Mouse (Mus musculus) erythroblast, embryonic 14.5 days (primary cell): Measurements from ENCODE around the gene Wdr74. TPM values are rescaled to one million over a fixed set of nuclear protein-coding genes. Genes with fewer than 3 reads are reported as not detected.

Experiments used
- H3K27me3 ChIP-seq: 2 replicates; pipeline ENCODE4 v1.6.1; 2012; ENCODE audit warnings: inconsistent platforms; ENCODE audit not compliant: control insufficient read depth
- H3K36me3 ChIP-seq: 2 replicates; pipeline ENCODE4 v1.6.1; 2012; ENCODE audit warnings: mild to moderate bottlenecking, inconsistent platforms; ENCODE audit not compliant: control insufficient read depth
- H3K4me1 ChIP-seq: 2 replicates; pipeline ENCODE4 v1.6.1; 2012; ENCODE audit warnings: inconsistent platforms; ENCODE audit not compliant: control insufficient read depth
- H3K4me3 ChIP-seq: replicated peaks from 2 replicates; pipeline ENCODE3; 2012; ENCODE audit warnings: moderate library complexity, mild to moderate bottlenecking, inconsistent platforms
- H3K9me3 ChIP-seq: 2 replicates; pipeline ENCODE4 v1.6.1; 2012; ENCODE audit warnings: low read length, inconsistent platforms, mixed read lengths; ENCODE audit not compliant: control insufficient read depth
- GATA1 ChIP-seq: IDR thresholded peaks from 2 replicates; pipeline ENCODE4 v1.6.1; 2012; ENCODE audit warnings: low read length, inconsistent platforms, mixed read lengths
- TAL1 ChIP-seq: IDR thresholded peaks from 3 replicates; pipeline ENCODE4 v1.6.1; 2012; ENCODE audit warnings: low read length, inconsistent platforms, mixed read lengths
- polyA plus RNA-seq: library from polyadenylated mRNA; stranded (reverse); fragments of >175 nt; gene quantifications from 2 replicates; pipeline ENCODE4 v1.2.3, GENCODE M21; 2012

Wdr74 gene
- polyA plus RNA-seq, 1 experiment, result 1.7 TPM

- Histone ChIP-seq H3K27me3 (no peaks in the 10 kb centered on the region), H3K36me3 (peaks cover 73% of the 10 kb centered on the region), H3K4me3 (peak overlapping the region; percentile 91), H3K4me1 (peaks cover 55% of the 10 kb centered on the region), H3K9me3 (no peaks in the 10 kb centered on the region)
- no peak for TF ChIP-seq TAL1
- no peak for TF ChIP-seq GATA1
These were observed 39.4 kb downstream of the Wdr74 start for GRCm38 (mm10) chr19:8774951-8775421.

GRCm38 (mm10) chr19:8786008-8786781 is 50.6 kb downstream of the Wdr74 start, which contains the start of gene Taf6l:
Taf6l (minus strand) TSS chr19:8786417.
- peaks cover 26% of the 10 kb centered on the region for H3K4me1 ChIP-seq
- H3K27me3 ChIP-seq, result no peaks in the 10 kb centered on the region
- peak within 1 kb of the TSS; percentile 91 for H3K4me3 ChIP-seq
- H3K9me3 ChIP-seq, result no peaks in the 10 kb centered on the region
- no peak for TF ChIP-seq GATA1
- no peak for TF ChIP-seq TAL1
- peaks cover 39% of the 10 kb centered on the region for H3K36me3 ChIP-seq

GRCm38 (mm10) chr19:8788521-8788920 is 52.9 kb downstream of the Wdr74 start:
- no peak overlapping the region for H3K4me3 ChIP-seq
- peaks cover 6% of the 10 kb centered on the region for H3K9me3 ChIP-seq
- peaks cover 31% of the 10 kb centered on the region for H3K4me1 ChIP-seq
- no peaks in the 10 kb centered on the region for H3K27me3 ChIP-seq
- TF ChIP-seq GATA1, result no peak
- TF ChIP-seq TAL1, result peak; percentile 21; the same call in 1 of the 3 replicates
- H3K36me3 ChIP-seq, result peaks cover 34% of the 10 kb centered on the region

- Histone ChIP-seq H3K36me3 (peaks cover 34% of the 10 kb centered on the region), H3K4me1 (peaks cover 29% of the 10 kb centered on the region), H3K9me3 (peaks cover 6% of the 10 kb centered on the region), H3K27me3 (no peaks in the 10 kb centered on the region), H3K4me3 (no peak overlapping the region)
- TF ChIP-seq TAL1, result no peak
- no peak for TF ChIP-seq GATA1
These were observed 53.5 kb downstream of the Wdr74 start for GRCm38 (mm10) chr19:8789171-8789570.

- Histone ChIP-seq H3K36me3 (peaks cover 42% of the 10 kb centered on the region), H3K9me3 (peaks cover 6% of the 10 kb centered on the region), H3K4me1 (peaks cover 24% of the 10 kb centered on the region), H3K4me3 (no peak overlapping the region), H3K27me3 (no peaks in the 10 kb centered on the region)
- TF ChIP-seq TAL1 (no peak), GATA1 (no peak)
These were observed 54.5 kb downstream of the Wdr74 start for GRCm38 (mm10) chr19:8790171-8790570.

Other genes with a start within 250 kb of the Wdr74 start
- gene Slc22a8, start 144.6 kb upstream of the Wdr74 start, polyA plus RNA-seq, result 0.01 TPM in 1 of 2 replicates, not detected in the other
- gene Slc22a6, start 117.8 kb upstream of the Wdr74 start, polyA plus RNA-seq, result not detected in 2 replicates
- 0.01 TPM in 1 of 2 replicates, not detected in the other for gene Chrm1, start 72.0 kb upstream of the Wdr74 start, polyA plus RNA-seq
- 33.5 and 37.4 TPM in 2 replicates for gene Slc3a2, start 12.5 kb upstream of the Wdr74 start, polyA plus RNA-seq
- gene 1700092M07Rik, start 4.9 kb downstream of the Wdr74 start, polyA plus RNA-seq, result not detected in 2 replicates
- gene Stx5a, start 5.6 kb downstream of the Wdr74 start, polyA plus RNA-seq, result 3.3 and 3.6 TPM in 2 replicates
- 2.9 and 3.0 TPM in 2 replicates for gene Nxf1, start 21.2 kb downstream of the Wdr74 start, polyA plus RNA-seq
- 4.9 and 5.0 TPM in 2 replicates for gene Tmem223, start 35.2 kb downstream of the Wdr74 start, polyA plus RNA-seq
- 10.3 and 14.4 TPM in 2 replicates for gene Tmem179b, start 38.6 kb downstream of the Wdr74 start, polyA plus RNA-seq
- gene Taf6l, start 50.6 kb downstream of the Wdr74 start, polyA plus RNA-seq, result 4.1 and 4.7 TPM in 2 replicates
- 0.36 and 0.84 TPM in 2 replicates for gene Polr2g, start 62.8 kb downstream of the Wdr74 start, polyA plus RNA-seq
- 0.06 and 0.07 TPM in 2 replicates for gene Zbtb3, start 66.7 kb downstream of the Wdr74 start, polyA plus RNA-seq
- gene Ttc9c, start 83.5 kb downstream of the Wdr74 start, polyA plus RNA-seq, result 0.24 TPM in 2 replicates
- gene Hnrnpul2, start 84.2 kb downstream of the Wdr74 start, polyA plus RNA-seq, result 8.6 and 10.2 TPM in 2 replicates
- gene AC129217.1, start 93.9 kb downstream of the Wdr74 start, polyA plus RNA-seq, result 0.10 TPM in 1 of 2 replicates, not detected in the other
- gene Bscl2, start 101.6 kb downstream of the Wdr74 start, polyA plus RNA-seq, result 4.6 and 6.4 TPM in 2 replicates
- not detected in 2 replicates for gene Gng3, start 103.4 kb downstream of the Wdr74 start, polyA plus RNA-seq
- not detected in 2 replicates for gene Lrrn4cl, start 114.9 kb downstream of the Wdr74 start, polyA plus RNA-seq
- gene Ubxn1, start 135.7 kb downstream of the Wdr74 start, polyA plus RNA-seq, result 19.4 and 19.7 TPM in 2 replicates
- gene Uqcc3, start 145.1 kb downstream of the Wdr74 start, polyA plus RNA-seq, result 3.7 and 3.8 TPM in 2 replicates
- 0.01 and 0.03 TPM in 2 replicates for gene Lbhd1, start 147.9 kb downstream of the Wdr74 start, polyA plus RNA-seq
- gene Gm49403, start 148.1 kb downstream of the Wdr74 start, polyA plus RNA-seq, result not detected in 2 replicates
- gene 1810009A15Rik, start 153.0 kb downstream of the Wdr74 start, polyA plus RNA-seq, result 6.6 and 7.7 TPM in 2 replicates
- not detected in 2 replicates for gene Gm49416, start 153.1 kb downstream of the Wdr74 start, polyA plus RNA-seq
- 3.1 and 3.7 TPM in 2 replicates for gene Ints5, start 157.2 kb downstream of the Wdr74 start, polyA plus RNA-seq
- gene Ganab, start 162.2 kb downstream of the Wdr74 start, polyA plus RNA-seq, result 1.9 and 2.5 TPM in 2 replicates
- gene B3gat3, start 184.5 kb downstream of the Wdr74 start, polyA plus RNA-seq, result 15.8 and 16.4 TPM in 2 replicates
- 0.42 and 0.57 TPM in 2 replicates for gene Rom1, start 193.5 kb downstream of the Wdr74 start, polyA plus RNA-seq
- gene Eml3, start 193.7 kb downstream of the Wdr74 start, polyA plus RNA-seq, result 1.3 and 1.4 TPM in 2 replicates
- 2.2 and 3.4 TPM in 2 replicates for gene Mta2, start 206.0 kb downstream of the Wdr74 start, polyA plus RNA-seq
- gene Tut1, start 218.0 kb downstream of the Wdr74 start, polyA plus RNA-seq, result 1.6 TPM in 2 replicates
- 5.4 and 8.2 TPM in 2 replicates for gene Eef1g, start 231.2 kb downstream of the Wdr74 start, polyA plus RNA-seq